Mouse (Mus musculus) liver, embryonic 13.5 days (tissue): ENCODE data around the gene Myt1l. TPM values are rescaled to one million over a fixed set of nuclear protein-coding genes. Genes with fewer than 3 reads are reported as not detected.

ENCODE experiments used
- ATAC-seq: fragments of 200-750 bp; cut with Nextera tagmentation; 2 replicates; pipeline ENCODE4 v1.8.0; 2017; ENCODE audit warnings: low read depth, mild to moderate bottlenecking, moderate number of reproducible peaks, moderate library complexity
- DNase-seq: peaks from one replicate; pipeline ENCODE4 v3.0.0; 2022
- H3K27ac ChIP-seq: fragments of 300-500 bp; sonication (generic); 2 replicates; pipeline ENCODE4 v1.5.1; 2015; ENCODE audit warnings: moderate library complexity, mild to moderate bottlenecking, inconsistent platforms
- H3K27me3 ChIP-seq: fragments of 300-500 bp; sonication (generic); 2 replicates; pipeline ENCODE4 v1.6.1; 2015; ENCODE audit warnings: mild to moderate bottlenecking, inconsistent platforms
- H3K36me3 ChIP-seq: fragments of 300-500 bp; sonication (generic); 2 replicates; pipeline ENCODE4 v1.6.1; 2015; ENCODE audit warnings: mild to moderate bottlenecking, inconsistent platforms
- H3K4me1 ChIP-seq: fragments of 300-500 bp; sonication (generic); replicated peaks from 2 replicates; pipeline ENCODE4 v1.6.1; 2015; ENCODE audit warnings: inconsistent platforms
- H3K4me2 ChIP-seq: fragments of 300-500 bp; sonication (generic); 2 replicates; pipeline ENCODE4 v1.6.1; 2015; ENCODE audit warnings: inconsistent platforms, mild to moderate bottlenecking, moderate library complexity
- H3K4me3 ChIP-seq: fragments of 300-500 bp; sonication (generic); replicated peaks from 2 replicates; pipeline ENCODE4 v1.5.1; 2015; ENCODE audit warnings: mild to moderate bottlenecking, inconsistent platforms
- H3K9ac ChIP-seq: fragments of 300-500 bp; sonication (generic); 2 replicates; pipeline ENCODE4 v1.6.1; 2015; ENCODE audit warnings: mild to moderate bottlenecking, inconsistent platforms
- H3K9me3 ChIP-seq: fragments of 300-500 bp; sonication (generic); replicated peaks from 2 replicates; pipeline ENCODE4 v1.6.1; 2016; ENCODE audit warnings: inconsistent platforms
- WGBS: fragments of 180-500 bp; shearing (Covaris S2); methylation state at CpG from one replicate; pipeline ENCODE4 v1.1.7; 2015; ENCODE audit not compliant: insufficient replicate concordance; 5-methylcytosine and 5-hydroxymethylcytosine counted together
- polyA plus RNA-seq: library from polyadenylated mRNA; unstranded; fragments of >200 nt; fragmentation: Nextera tagmentation; extraction: Ambion mirVana; gene quantifications from 2 replicates; pipeline ENCODE4 v1.2.1, GENCODE M21; 2015

Myt1l gene
- polyA plus RNA-seq, 1 experiment from 2014 or later: 0.55 TPM

GRCm38 (mm10) chr12:29634509-29634908 is 106.3 kb downstream of the Myt1l start:
- H3K27ac ChIP-seq: no peak overlapping the region
- H3K4me1 ChIP-seq: no peaks in the 10 kb centered on the region
- H3K27me3 ChIP-seq: no peaks in the 10 kb centered on the region
- WGBS: 70% methylated on average over 2 of the region's 2 CpGs
- H3K9me3 ChIP-seq: no peaks in the 10 kb centered on the region
- H3K9ac ChIP-seq: no peak overlapping the region
- no peaks in the 10 kb centered on the region for H3K36me3 ChIP-seq
- H3K4me3 ChIP-seq: no peak overlapping the region
- H3K4me2 ChIP-seq: no peak overlapping the region
- DNase-seq (no peak), ATAC-seq (no peak)

GRCm38 (mm10) chr12:29639543-29640196 is 111.5 kb downstream of the Myt1l start:
- DNase-seq (no peak), ATAC-seq (no peak)
- H3K9me3 ChIP-seq: no peaks in the 10 kb centered on the region
- no peak overlapping the region for H3K27ac ChIP-seq
- H3K4me2 ChIP-seq: no peak overlapping the region
- no peaks in the 10 kb centered on the region for H3K4me1 ChIP-seq
- H3K27me3 ChIP-seq: no peaks in the 10 kb centered on the region
- no peak overlapping the region for H3K9ac ChIP-seq
- H3K36me3 ChIP-seq: no peaks in the 10 kb centered on the region
- H3K4me3 ChIP-seq: no peak overlapping the region
- 60% methylated on average over 11 of the region's 11 CpGs for WGBS

DNA sequence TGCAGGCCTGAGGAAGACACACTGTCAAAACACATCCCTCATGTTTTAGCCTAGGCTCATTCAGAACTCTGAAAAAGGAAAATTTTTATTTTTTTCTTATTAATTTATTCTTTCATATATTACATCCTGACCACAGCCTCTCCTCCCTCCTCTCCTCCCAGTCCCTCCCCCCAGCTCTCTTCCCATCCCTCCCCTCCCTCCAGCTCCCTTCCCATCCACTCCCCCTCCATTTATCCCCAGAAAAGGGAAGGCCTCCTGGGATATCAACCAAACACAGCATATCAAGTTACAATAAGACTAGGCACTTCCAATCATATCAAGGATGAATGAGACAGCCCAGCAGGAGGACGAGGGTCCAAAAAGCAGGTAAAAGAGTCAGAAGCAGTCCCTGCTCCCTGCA is 112.0 kb downstream of the Myt1l start:
- no peak overlapping the region for H3K9ac ChIP-seq
- H3K4me1 ChIP-seq: no peaks in the 10 kb centered on the region
- H3K27me3 ChIP-seq: no peaks in the 10 kb centered on the region
- 31% methylated on average over 1 of the region's 1 CpGs for WGBS
- H3K9me3 ChIP-seq: no peaks in the 10 kb centered on the region
- no peak for DNase-seq
- H3K36me3 ChIP-seq: no peaks in the 10 kb centered on the region
- no peak overlapping the region for H3K4me2 ChIP-seq
- no peak for ATAC-seq
- H3K4me3 ChIP-seq: no peak overlapping the region
- H3K27ac ChIP-seq: no peak overlapping the region

DNA sequence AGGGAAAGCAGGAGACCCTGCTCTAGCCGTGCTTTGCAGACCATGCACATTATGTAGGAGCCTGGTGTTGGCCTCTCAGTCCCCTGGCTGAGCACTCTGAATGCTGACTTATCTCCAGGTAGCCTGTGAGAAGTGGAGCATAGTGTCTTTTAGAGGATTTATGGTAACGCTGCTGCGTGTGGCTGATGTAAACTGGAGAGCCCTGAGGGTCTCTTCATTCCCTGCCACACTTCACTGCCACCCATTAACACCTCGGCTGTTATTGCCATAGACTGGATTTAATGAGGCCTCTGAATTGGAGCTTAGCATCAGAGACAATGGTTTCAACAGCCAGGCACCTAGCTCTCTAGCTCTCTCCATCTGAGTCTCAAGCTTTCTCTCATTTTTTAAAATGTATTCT is 114.7 kb downstream of the Myt1l start:
- Histone ChIP-seq H3K27me3 (no peaks in the 10 kb centered on the region), H3K9me3 (no peaks in the 10 kb centered on the region), H3K36me3 (no peaks in the 10 kb centered on the region), H3K4me1 (no peaks in the 10 kb centered on the region), H3K9ac (no peak overlapping the region), H3K27ac (no peak overlapping the region), H3K4me3 (no peak overlapping the region), H3K4me2 (no peak overlapping the region)
- WGBS: 33% methylated on average over 4 of the region's 4 CpGs
- no peak for DNase-seq
- ATAC-seq: no peak

- H3K4me3 ChIP-seq: no peak overlapping the region
- H3K36me3 ChIP-seq: no peaks in the 10 kb centered on the region
- no peaks in the 10 kb centered on the region for H3K9me3 ChIP-seq
- H3K27me3 ChIP-seq: no peaks in the 10 kb centered on the region
- no peak overlapping the region for H3K9ac ChIP-seq
- no peak for DNase-seq
- H3K27ac ChIP-seq: no peak overlapping the region
- H3K4me2 ChIP-seq: no peak overlapping the region
- WGBS: 55% methylated on average over 4 of the region's 4 CpGs
- ATAC-seq: no peak
- H3K4me1 ChIP-seq: no peaks in the 10 kb centered on the region
Observed at GRCm38 (mm10) chr12:29644091-29644490, 115.9 kb downstream of the Myt1l start.

GRCm38 (mm10) chr12:29644721-29645120 is 116.5 kb downstream of the Myt1l start:
- no peak overlapping the region for H3K4me2 ChIP-seq
- no peak for DNase-seq
- ATAC-seq: no peak
- no peak overlapping the region for H3K4me3 ChIP-seq
- no peaks in the 10 kb centered on the region for H3K4me1 ChIP-seq
- H3K27me3 ChIP-seq: no peaks in the 10 kb centered on the region
- 68% methylated on average over 7 of the region's 7 CpGs for WGBS
- no peak overlapping the region for H3K27ac ChIP-seq
- no peak overlapping the region for H3K9ac ChIP-seq
- H3K36me3 ChIP-seq: no peaks in the 10 kb centered on the region
- H3K9me3 ChIP-seq: no peaks in the 10 kb centered on the region

DNA sequence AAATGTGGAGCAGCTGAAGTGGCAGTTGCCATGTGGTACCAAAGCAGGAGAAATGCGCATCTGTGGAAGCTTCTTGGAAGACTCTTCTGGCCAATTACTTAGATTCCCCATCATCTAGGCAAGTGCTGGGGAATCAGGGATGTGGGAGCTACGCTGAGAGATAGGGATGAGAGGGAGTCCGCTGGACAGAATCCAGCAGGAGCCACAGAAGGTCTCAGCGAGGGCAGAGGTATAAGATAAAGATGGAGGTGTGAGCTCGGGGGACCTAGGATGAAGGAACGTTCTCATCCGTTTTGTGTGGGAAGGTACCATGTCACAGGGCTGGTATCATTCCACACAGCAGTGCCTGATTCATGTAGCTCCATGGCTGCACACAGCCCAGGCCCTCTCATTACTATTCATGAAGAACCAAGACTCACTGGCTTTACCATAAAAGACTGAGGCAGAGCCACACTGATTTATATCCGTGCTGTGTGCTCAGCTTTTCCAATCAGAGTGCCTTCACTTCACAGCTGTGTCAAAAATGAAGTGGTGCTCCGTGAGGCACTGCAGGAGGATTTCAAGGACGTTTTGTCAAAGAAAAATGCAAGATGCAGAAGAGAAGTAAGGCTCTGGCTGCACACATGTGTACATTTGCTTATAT is 121.4 kb downstream of the Myt1l start:
- 59% methylated on average over 10 of the region's 10 CpGs for WGBS
- Histone ChIP-seq H3K9ac (no peak overlapping the region), H3K4me2 (no peak overlapping the region), H3K4me3 (no peak overlapping the region), H3K36me3 (no peaks in the 10 kb centered on the region), H3K27me3 (no peaks in the 10 kb centered on the region), H3K9me3 (no peaks in the 10 kb centered on the region), H3K27ac (no peak overlapping the region), H3K4me1 (no peaks in the 10 kb centered on the region)
- DNase-seq (no peak), ATAC-seq (no peak)

DNA sequence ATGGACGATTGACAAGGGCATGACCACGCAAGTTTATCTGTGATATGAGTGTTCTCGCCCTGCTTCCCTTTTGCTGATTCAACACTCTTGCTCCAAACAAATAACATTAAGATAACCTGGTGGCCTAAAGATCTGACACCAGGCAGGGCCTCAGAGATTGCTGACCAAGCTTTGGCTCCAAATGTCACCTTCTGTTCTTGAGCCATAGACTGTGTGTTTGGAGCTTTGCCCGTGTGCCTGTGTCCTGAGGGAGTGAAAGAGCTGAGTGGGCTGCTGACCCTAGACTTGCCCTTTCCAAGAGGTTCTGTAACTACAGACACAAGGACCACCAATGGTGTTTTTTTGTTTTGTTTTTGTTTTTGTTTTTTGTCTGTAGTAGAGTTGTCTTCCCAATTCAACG is 124.3 kb downstream of the Myt1l start:
- no peak overlapping the region for H3K4me3 ChIP-seq
- ATAC-seq (no peak), DNase-seq (no peak)
- no peaks in the 10 kb centered on the region for H3K36me3 ChIP-seq
- no peaks in the 10 kb centered on the region for H3K9me3 ChIP-seq
- H3K27ac ChIP-seq: no peak overlapping the region
- no peak overlapping the region for H3K9ac ChIP-seq
- no peaks in the 10 kb centered on the region for H3K4me1 ChIP-seq
- no peak overlapping the region for H3K4me2 ChIP-seq
- no peaks in the 10 kb centered on the region for H3K27me3 ChIP-seq
- WGBS: 37% methylated on average over 5 of the region's 5 CpGs

GRCm38 (mm10) chr12:29655197-29655632 is 127.0 kb downstream of the Myt1l start:
- Histone ChIP-seq H3K4me1 (no peaks in the 10 kb centered on the region), H3K27me3 (no peaks in the 10 kb centered on the region), H3K27ac (no peak overlapping the region), H3K9me3 (no peaks in the 10 kb centered on the region), H3K4me3 (no peak overlapping the region), H3K9ac (no peak overlapping the region), H3K4me2 (no peak overlapping the region), H3K36me3 (no peaks in the 10 kb centered on the region)
- DNase-seq (no peak), ATAC-seq (no peak)
- 75% methylated on average over 10 of the region's 10 CpGs for WGBS

- DNase-seq: no peak
- H3K36me3 ChIP-seq: no peaks in the 10 kb centered on the region
- no peaks in the 10 kb centered on the region for H3K4me1 ChIP-seq
- 61% methylated on average over 12 of the region's 12 CpGs for WGBS
- no peak overlapping the region for H3K4me2 ChIP-seq
- H3K27me3 ChIP-seq: no peaks in the 10 kb centered on the region
- no peaks in the 10 kb centered on the region for H3K9me3 ChIP-seq
- no peak overlapping the region for H3K27ac ChIP-seq
- no peak overlapping the region for H3K9ac ChIP-seq
- H3K4me3 ChIP-seq: no peak overlapping the region
- no peak for ATAC-seq
Observed at GRCm38 (mm10) chr12:29655673-29656072, 127.5 kb downstream of the Myt1l start.

- Histone ChIP-seq H3K27me3 (no peaks in the 10 kb centered on the region), H3K4me2 (no peak overlapping the region), H3K9ac (no peak overlapping the region), H3K4me3 (no peak overlapping the region), H3K27ac (no peak overlapping the region), H3K9me3 (no peaks in the 10 kb centered on the region), H3K36me3 (no peaks in the 10 kb centered on the region), H3K4me1 (no peaks in the 10 kb centered on the region)
- no peak for ATAC-seq
- 26% methylated on average over 3 of the region's 3 CpGs for WGBS
- DNase-seq: no peak
Observed at GRCm38 (mm10) chr12:29657061-29657460, 128.9 kb downstream of the Myt1l start.

GRCm38 (mm10) chr12:29657870-29658269 is 129.7 kb downstream of the Myt1l start:
- Histone ChIP-seq H3K27ac (no peak overlapping the region), H3K36me3 (no peaks in the 10 kb centered on the region), H3K9ac (no peak overlapping the region), H3K4me3 (no peak overlapping the region), H3K4me1 (no peaks in the 10 kb centered on the region), H3K4me2 (no peak overlapping the region), H3K27me3 (no peaks in the 10 kb centered on the region), H3K9me3 (no peaks in the 10 kb centered on the region)
- 55% methylated on average over 2 of the region's 2 CpGs for WGBS
- DNase-seq (no peak), ATAC-seq (no peak)
